Mouse (Mus musculus): Measurements from ENCODE around the gene B3galt4. TPM values are rescaled to one million over a fixed set of nuclear protein-coding genes. Genes with fewer than 3 reads are reported as not detected.
"Not testable (repeated sequence)": the region's sequence is repeated elsewhere in the genome, so short reads cannot be mapped to it uniquely, and the experiment has no call there.

Gene B3galt4
- total and polyA plus RNA-seq, 3 experiments = 1.9 to 10.9 (median 3.6) TPM

GRCm38 (mm10) chr17:33953961-33954565 lies 2.8 kb upstream of the B3galt4 start:
- peaks cover 81% of the 10 kb centered on the region for H3K36me3 ChIP-seq (replicated peaks)
- H3K4me3 ChIP-seq (ENCODE audit: low read depth, low read length) = peak overlapping the region; percentile 93
- H3K27me3 ChIP-seq (ENCODE audit: insufficient read depth, low read length) = no peaks in the 10 kb centered on the region
- peaks cover 64% of the 10 kb centered on the region for H3K4me1 ChIP-seq (ENCODE audit: insufficient read depth, low read depth, low read length)
- H3K9me3 ChIP-seq (replicated peaks) = no peaks in the 10 kb centered on the region
- no peak for ATAC-seq (ENCODE audit: extremely low read depth, insufficient number of reproducible peaks, low FRiP score, poor library complexity, severe bottlenecking)
- no peak for DNase-seq (ENCODE audit: low spot score)
- TF ChIP-seq POLR2AphosphoS5 (IDR thresholded peaks at IDR 0.05; ENCODE audit: insufficient replicate concordance, low read depth, low read length) = 0 out of 2 replicates have a peak, but pooled peaks have one; percentile 75
- TF ChIP-seq CTCF (IDR thresholded peaks at IDR 0.05; ENCODE audit: low read depth, low read length) = no peak

DNA sequence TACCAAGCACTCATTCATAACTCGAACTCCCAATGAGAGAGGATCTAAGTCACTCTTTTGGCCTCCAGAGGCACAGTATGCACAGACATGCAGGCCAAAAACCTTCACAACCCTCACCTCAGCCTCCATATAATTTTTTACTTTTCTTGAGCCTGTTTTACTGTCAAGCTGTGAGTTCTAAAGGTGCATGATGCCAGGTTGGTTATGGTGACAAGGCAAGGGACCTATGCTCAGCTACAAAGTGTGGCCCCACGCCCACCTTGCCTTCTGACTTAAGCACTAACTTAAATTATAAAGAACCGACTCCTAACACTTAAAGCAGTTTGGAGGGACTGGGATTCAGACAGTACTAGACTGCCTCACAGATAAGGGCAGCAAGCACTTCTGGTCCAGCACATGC lies 2.0 kb upstream of the B3galt4 start:
- Histone ChIP-seq H3K36me3 (replicated peaks) (peaks cover 81% of the 10 kb centered on the region), H3K4me1 (ENCODE audit: insufficient read depth, low read depth, low read length) (peaks cover 69% of the 10 kb centered on the region), H3K9me3 (replicated peaks) (no peaks in the 10 kb centered on the region), H3K27me3 (ENCODE audit: insufficient read depth, low read length) (no peaks in the 10 kb centered on the region), H3K4me3 (ENCODE audit: low read depth, low read length) (peak overlapping the region; percentile 93)
- no peak for DNase-seq (ENCODE audit: low spot score)
- no peak for TF ChIP-seq TAL1 (conservative IDR thresholded peaks at IDR 0.05; ENCODE audit: low read depth, low read length)
- no peak for TF ChIP-seq GATA1 (IDR thresholded peaks at IDR 0.05; ENCODE audit: borderline replicate concordance, low read length)
- no peak for TF ChIP-seq CTCF (IDR thresholded peaks at IDR 0.05; ENCODE audit: low read depth, low read length)
- TF ChIP-seq GATA2 (IDR thresholded peaks at IDR 0.05; ENCODE audit: borderline replicate concordance, low read depth, low read length) = no peak
- no peak for TF ChIP-seq POLR2AphosphoS5 (IDR thresholded peaks at IDR 0.05; ENCODE audit: insufficient replicate concordance, low read depth, low read length)
- no peak for ATAC-seq (ENCODE audit: extremely low read depth, insufficient number of reproducible peaks, low FRiP score, poor library complexity, severe bottlenecking)

DNA sequence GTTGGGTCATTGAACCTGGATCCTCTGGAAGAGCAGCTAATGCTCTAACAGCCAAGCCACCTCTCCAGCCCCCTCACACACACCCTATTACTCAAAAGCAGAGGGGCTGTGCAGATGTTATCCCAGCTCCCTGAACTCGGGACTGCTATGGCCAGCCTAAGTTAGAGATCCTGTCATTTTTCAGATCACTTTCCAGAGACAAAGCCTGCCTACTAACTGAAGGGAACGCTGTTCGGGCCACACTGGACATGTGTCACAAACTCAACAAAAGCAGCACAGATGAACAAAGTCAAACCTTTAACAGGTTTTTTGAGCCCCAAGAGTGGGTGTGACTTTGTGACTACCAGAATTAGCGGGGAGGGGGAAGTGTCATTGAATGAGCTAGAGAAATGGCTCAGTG lies 1.6 kb upstream of the B3galt4 start:
- TF ChIP-seq POLR2AphosphoS5 (IDR thresholded peaks at IDR 0.05; ENCODE audit: insufficient replicate concordance, low read depth, low read length) (no peak; the same call in 1 of the 2 replicates), GATA1 (IDR thresholded peaks at IDR 0.05; ENCODE audit: borderline replicate concordance, low read length) (no peak), CTCF (IDR thresholded peaks at IDR 0.05; ENCODE audit: low read depth, low read length) (no peak), GATA2 (IDR thresholded peaks at IDR 0.05; ENCODE audit: borderline replicate concordance, low read depth, low read length) (no peak), TAL1 (conservative IDR thresholded peaks at IDR 0.05; ENCODE audit: low read depth, low read length) (no peak)
- no peaks in the 10 kb centered on the region for H3K9me3 ChIP-seq (replicated peaks)
- H3K4me1 ChIP-seq (ENCODE audit: insufficient read depth, low read depth, low read length) = peaks cover 70% of the 10 kb centered on the region
- DNase-seq (ENCODE audit: low spot score) (no peak), ATAC-seq (ENCODE audit: extremely low read depth, insufficient number of reproducible peaks, low FRiP score, poor library complexity, severe bottlenecking) (no peak)
- peak overlapping the region; percentile 93 for H3K4me3 ChIP-seq (ENCODE audit: low read depth, low read length)
- peaks cover 81% of the 10 kb centered on the region for H3K36me3 ChIP-seq (replicated peaks)
- no peaks in the 10 kb centered on the region for H3K27me3 ChIP-seq (ENCODE audit: insufficient read depth, low read length)

- Histone ChIP-seq H3K4me1 (ENCODE audit: insufficient read depth, low read depth, low read length) (peaks cover 69% of the 10 kb centered on the region), H3K36me3 (replicated peaks) (peaks cover 81% of the 10 kb centered on the region), H3K4me3 (ENCODE audit: low read depth, low read length) (peak overlapping the region; percentile 93)
- not testable (repeated sequence) for ATAC-seq (ENCODE audit: extremely low read depth, insufficient number of reproducible peaks, low FRiP score, poor library complexity, severe bottlenecking); H3K9me3 ChIP-seq (replicated peaks); H3K27me3 ChIP-seq (ENCODE audit: insufficient read depth, low read length); DNase-seq (ENCODE audit: low spot score)
These were observed 727 bp upstream of the B3galt4 start for GRCm38 (mm10) chr17:33952015-33952414.

DNA sequence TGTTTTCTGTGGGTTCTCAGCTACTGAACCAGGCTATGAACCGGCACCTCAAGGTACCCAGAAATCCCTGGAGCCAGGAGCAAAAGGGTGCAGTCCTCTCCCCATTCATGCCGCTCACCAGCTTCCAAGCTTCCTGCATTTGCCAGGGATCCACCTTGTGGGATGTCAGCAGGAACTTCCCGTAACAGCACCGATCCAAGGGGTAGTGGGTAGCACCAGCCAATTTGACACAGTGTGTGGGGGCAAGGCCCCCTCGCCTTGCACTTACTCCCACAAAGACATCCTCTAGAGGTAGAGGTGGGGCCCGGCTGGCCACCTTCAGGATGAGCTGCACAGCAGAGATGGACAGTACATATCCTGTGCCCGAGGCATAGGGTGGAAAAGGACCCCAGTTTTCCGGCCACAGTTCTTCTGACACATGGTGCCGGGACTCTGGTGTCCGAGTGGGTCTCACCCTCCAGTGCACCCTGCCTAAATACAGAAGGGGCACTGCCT lies 1.1 kb downstream of the B3galt4 start:
- Histone ChIP-seq H3K4me1 (ENCODE audit: insufficient read depth, low read depth, low read length) (peaks cover 64% of the 10 kb centered on the region), H3K9me3 (replicated peaks) (no peaks in the 10 kb centered on the region), H3K27me3 (ENCODE audit: insufficient read depth, low read length) (no peaks in the 10 kb centered on the region), H3K4me3 (ENCODE audit: low read depth, low read length) (peak overlapping the region; percentile 93; the same call in 1 of the 2 replicates), H3K36me3 (replicated peaks) (peaks cover 98% of the 10 kb centered on the region)
- DNase-seq (ENCODE audit: low spot score) (no peak), ATAC-seq (ENCODE audit: extremely low read depth, insufficient number of reproducible peaks, low FRiP score, poor library complexity, severe bottlenecking) (no peak)
- no peak for TF ChIP-seq POLR2AphosphoS5 (IDR thresholded peaks at IDR 0.05; ENCODE audit: insufficient replicate concordance, low read depth, low read length)
- TF ChIP-seq GATA2 (IDR thresholded peaks at IDR 0.05; ENCODE audit: borderline replicate concordance, low read depth, low read length) = no peak
- TF ChIP-seq CTCF (IDR thresholded peaks at IDR 0.05; ENCODE audit: low read depth, low read length) = no peak
- no peak for TF ChIP-seq GATA1 (IDR thresholded peaks at IDR 0.05; ENCODE audit: borderline replicate concordance, low read length)
- TF ChIP-seq TAL1 (conservative IDR thresholded peaks at IDR 0.05; ENCODE audit: low read depth, low read length) = no peak

GRCm38 (mm10) chr17:33948905-33949537 lies 2.3 kb downstream of the B3galt4 start:
- DNase-seq (ENCODE audit: low spot score) = no peak
- no peak for ATAC-seq (ENCODE audit: extremely low read depth, insufficient number of reproducible peaks, low FRiP score, poor library complexity, severe bottlenecking)
- Histone ChIP-seq H3K4me3 (ENCODE audit: low read depth, low read length) (no peak overlapping the region; the same call in 1 of the 2 replicates), H3K27me3 (ENCODE audit: insufficient read depth, low read length) (no peaks in the 10 kb centered on the region), H3K4me1 (ENCODE audit: insufficient read depth, low read depth, low read length) (peaks cover 70% of the 10 kb centered on the region), H3K9me3 (replicated peaks) (no peaks in the 10 kb centered on the region), H3K36me3 (replicated peaks) (peaks cover 98% of the 10 kb centered on the region)
- no peak for TF ChIP-seq CTCF (IDR thresholded peaks at IDR 0.05; ENCODE audit: low read depth, low read length)
- no peak for TF ChIP-seq GATA1 (IDR thresholded peaks at IDR 0.05; ENCODE audit: borderline replicate concordance, low read length)
- TF ChIP-seq GATA2 (IDR thresholded peaks at IDR 0.05; ENCODE audit: borderline replicate concordance, low read depth, low read length) = no peak
- no peak for TF ChIP-seq TAL1 (conservative IDR thresholded peaks at IDR 0.05; ENCODE audit: low read depth, low read length)
- no peak for TF ChIP-seq POLR2AphosphoS5 (IDR thresholded peaks at IDR 0.05; ENCODE audit: insufficient replicate concordance, low read depth, low read length)

Measured in G1E (cell line).